Mouse (Mus musculus): ENCODE measurements at regions not wholly inside any gene's neighbourhood (a gene's known extent, or its start where the extent isn't known, plus 50 kb on each side); places are given as distances from the start of the nearest gene placed in this dataset.
A peak's percentile ranks its signal among the peaks of the same experiment; 100 is the strongest.

- no peak overlapping the region for H3K4me3 ChIP-seq (replicated peaks; ENCODE audit: low read length)
- no peak overlapping the region for H3K4me2 ChIP-seq (ENCODE audit: low read depth, low read length)
- no peak overlapping the region for H3K9ac ChIP-seq (ENCODE audit: low read length)
- 73% methylated on average over 5 of the region's 5 CpGs for WGBS
- no peaks in the 10 kb centered on the region for H3K27me3 ChIP-seq (ENCODE audit: control insufficient read depth, insufficient read depth, low read length)
- H3K9me3 ChIP-seq (replicated peaks; ENCODE audit: control insufficient read depth, low read length), result no peaks in the 10 kb centered on the region; the same call in 1 of the 2 replicates
- H3K4me1 ChIP-seq (ENCODE audit: control insufficient read depth, insufficient read depth, low read length), result peaks cover 6% of the 10 kb centered on the region
- no peaks in the 10 kb centered on the region for H3K36me3 ChIP-seq (ENCODE audit: control insufficient read depth, insufficient read depth, low read length)
- no peak for ATAC-seq (ENCODE audit: insufficient read depth, low FRiP score)
- H3K27ac ChIP-seq (ENCODE audit: low read length), result no peak overlapping the region
These were observed 137.8 kb downstream of the Ets2 start for GRCm38 (mm10) chr16:95839512-95840253.

GRCm38 (mm10) chr16:95838886-95839430, 137.1 kb downstream of the Ets2 start:
- Histone ChIP-seq H3K4me3 (replicated peaks; ENCODE audit: low read length) (no peak overlapping the region), H3K9me3 (replicated peaks; ENCODE audit: control insufficient read depth, low read length) (no peaks in the 10 kb centered on the region; the same call in 1 of the 2 replicates), H3K27me3 (ENCODE audit: control insufficient read depth, insufficient read depth, low read length) (no peaks in the 10 kb centered on the region), H3K4me2 (ENCODE audit: low read depth, low read length) (no peak overlapping the region), H3K4me1 (ENCODE audit: control insufficient read depth, insufficient read depth, low read length) (peaks cover 11% of the 10 kb centered on the region), H3K36me3 (ENCODE audit: control insufficient read depth, insufficient read depth, low read length) (no peaks in the 10 kb centered on the region), H3K27ac (ENCODE audit: low read length) (no peak overlapping the region), H3K9ac (ENCODE audit: low read length) (no peak overlapping the region)
- WGBS, result 47% methylated on average over 1 of the region's 1 CpGs
- no peak for ATAC-seq (ENCODE audit: insufficient read depth, low FRiP score)

- H3K9ac ChIP-seq (ENCODE audit: low read length), result no peak overlapping the region
- H3K4me2 ChIP-seq (ENCODE audit: low read depth, low read length), result no peak overlapping the region
- ATAC-seq (ENCODE audit: insufficient read depth, low FRiP score), result no peak
- WGBS, result 92% methylated on average over 3 of the region's 3 CpGs
- no peaks in the 10 kb centered on the region; the same call in 1 of the 2 replicates for H3K9me3 ChIP-seq (replicated peaks; ENCODE audit: control insufficient read depth, low read length)
- H3K36me3 ChIP-seq (ENCODE audit: control insufficient read depth, insufficient read depth, low read length), result no peaks in the 10 kb centered on the region
- H3K4me3 ChIP-seq (replicated peaks; ENCODE audit: low read length), result no peak overlapping the region
- no peaks in the 10 kb centered on the region for H3K27me3 ChIP-seq (ENCODE audit: control insufficient read depth, insufficient read depth, low read length)
- H3K27ac ChIP-seq (ENCODE audit: low read length), result no peak overlapping the region
- H3K4me1 ChIP-seq (ENCODE audit: control insufficient read depth, insufficient read depth, low read length), result peaks cover 11% of the 10 kb centered on the region
These were observed 136.6 kb downstream of the Ets2 start for GRCm38 (mm10) chr16:95838478-95838846.

- H3K4me1 ChIP-seq (ENCODE audit: control insufficient read depth, insufficient read depth, low read length), result peaks cover 14% of the 10 kb centered on the region
- H3K9ac ChIP-seq (ENCODE audit: low read length), result no peak overlapping the region
- ATAC-seq (ENCODE audit: insufficient read depth, low FRiP score), result no peak
- no peak overlapping the region for H3K4me2 ChIP-seq (ENCODE audit: low read depth, low read length)
- no peaks in the 10 kb centered on the region; the same call in 1 of the 2 replicates for H3K9me3 ChIP-seq (replicated peaks; ENCODE audit: control insufficient read depth, low read length)
- H3K27ac ChIP-seq (ENCODE audit: low read length), result no peak overlapping the region
- H3K4me3 ChIP-seq (replicated peaks; ENCODE audit: low read length), result no peak overlapping the region
- H3K36me3 ChIP-seq (ENCODE audit: control insufficient read depth, insufficient read depth, low read length), result no peaks in the 10 kb centered on the region
- 69% methylated on average over 5 of the region's 5 CpGs for WGBS
- H3K27me3 ChIP-seq (ENCODE audit: control insufficient read depth, insufficient read depth, low read length), result no peaks in the 10 kb centered on the region
These were observed 136.0 kb downstream of the Ets2 start for GRCm38 (mm10) chr16:95837723-95838477.

GRCm38 (mm10) chr16:95835941-95836340, 134.1 kb downstream of the Ets2 start:
- H3K9ac ChIP-seq (ENCODE audit: low read length), result no peak overlapping the region
- H3K27ac ChIP-seq (ENCODE audit: low read length), result no peak overlapping the region
- WGBS, result 96% methylated on average over 1 of the region's 1 CpGs
- no peaks in the 10 kb centered on the region for H3K27me3 ChIP-seq (ENCODE audit: control insufficient read depth, insufficient read depth, low read length)
- no peaks in the 10 kb centered on the region for H3K36me3 ChIP-seq (ENCODE audit: control insufficient read depth, insufficient read depth, low read length)
- no peaks in the 10 kb centered on the region for H3K9me3 ChIP-seq (replicated peaks; ENCODE audit: control insufficient read depth, low read length)
- peaks cover 24% of the 10 kb centered on the region for H3K4me1 ChIP-seq (ENCODE audit: control insufficient read depth, insufficient read depth, low read length)
- no peak for ATAC-seq (ENCODE audit: insufficient read depth, low FRiP score)
- H3K4me3 ChIP-seq (replicated peaks; ENCODE audit: low read length), result no peak overlapping the region
- H3K4me2 ChIP-seq (ENCODE audit: low read depth, low read length), result no peak overlapping the region

- Histone ChIP-seq H3K9me3 (replicated peaks; ENCODE audit: control insufficient read depth, low read length) (no peaks in the 10 kb centered on the region), H3K4me3 (replicated peaks; ENCODE audit: low read length) (no peak overlapping the region), H3K36me3 (ENCODE audit: control insufficient read depth, insufficient read depth, low read length) (no peaks in the 10 kb centered on the region), H3K27ac (ENCODE audit: low read length) (peak overlapping the region; percentile 70), H3K4me1 (ENCODE audit: control insufficient read depth, insufficient read depth, low read length) (peaks cover 24% of the 10 kb centered on the region), H3K9ac (ENCODE audit: low read length) (0 out of 2 replicates have a peak overlapping the region, but pooled peaks have one; percentile 22), H3K4me2 (ENCODE audit: low read depth, low read length) (no peak overlapping the region), H3K27me3 (ENCODE audit: control insufficient read depth, insufficient read depth, low read length) (no peaks in the 10 kb centered on the region)
- 32% methylated on average over 11 of the region's 11 CpGs for WGBS
- ATAC-seq (ENCODE audit: insufficient read depth, low FRiP score), result no peak
These were observed 132.8 kb downstream of the Ets2 start for GRCm38 (mm10) chr16:95834556-95835288.

GRCm38 (mm10) chr16:95833455-95833854, 131.6 kb downstream of the Ets2 start:
- WGBS, result 73% methylated on average over 10 of the region's 10 CpGs
- H3K27ac ChIP-seq (ENCODE audit: low read length), result peak overlapping the region; percentile 25; the same call in 1 of the 2 replicates
- no peak overlapping the region for H3K4me3 ChIP-seq (replicated peaks; ENCODE audit: low read length)
- no peak for ATAC-seq (ENCODE audit: insufficient read depth, low FRiP score)
- no peak overlapping the region for H3K4me2 ChIP-seq (ENCODE audit: low read depth, low read length)
- H3K4me1 ChIP-seq (ENCODE audit: control insufficient read depth, insufficient read depth, low read length), result peaks cover 24% of the 10 kb centered on the region
- H3K36me3 ChIP-seq (ENCODE audit: control insufficient read depth, insufficient read depth, low read length), result no peaks in the 10 kb centered on the region
- no peak overlapping the region for H3K9ac ChIP-seq (ENCODE audit: low read length)
- H3K9me3 ChIP-seq (replicated peaks; ENCODE audit: control insufficient read depth, low read length), result no peaks in the 10 kb centered on the region
- no peaks in the 10 kb centered on the region for H3K27me3 ChIP-seq (ENCODE audit: control insufficient read depth, insufficient read depth, low read length)

- H3K9me3 ChIP-seq (replicated peaks; ENCODE audit: control insufficient read depth, low read length), result no peaks in the 10 kb centered on the region
- WGBS, result 60% methylated on average over 9 of the region's 9 CpGs
- no peak for ATAC-seq (ENCODE audit: insufficient read depth, low FRiP score)
- H3K36me3 ChIP-seq (ENCODE audit: control insufficient read depth, insufficient read depth, low read length), result no peaks in the 10 kb centered on the region
- no peaks in the 10 kb centered on the region for H3K27me3 ChIP-seq (ENCODE audit: control insufficient read depth, insufficient read depth, low read length)
- H3K4me2 ChIP-seq (ENCODE audit: low read depth, low read length), result no peak overlapping the region
- H3K4me1 ChIP-seq (ENCODE audit: control insufficient read depth, insufficient read depth, low read length), result peaks cover 24% of the 10 kb centered on the region
- no peak overlapping the region; the same call in 1 of the 2 replicates for H3K9ac ChIP-seq (ENCODE audit: low read length)
- peak overlapping the region; percentile 70 for H3K27ac ChIP-seq (ENCODE audit: low read length)
- H3K4me3 ChIP-seq (replicated peaks; ENCODE audit: low read length), result no peak overlapping the region
These were observed 130.5 kb downstream of the Ets2 start for GRCm38 (mm10) chr16:95832346-95832739.
